Mouse (Mus musculus) MEL (cell line): ENCODE data around the gene Tmem44. TPM values are rescaled to one million over a fixed set of nuclear protein-coding genes. Genes with fewer than 3 reads are reported as not detected.

Source experiments
- DNase-seq: peaks from one replicate; pipeline ENCODE4 v3.0.0; 2011; ENCODE audit warnings: low read depth, low spot score
- H3K27ac ChIP-seq: 2 replicates; pipeline ENCODE4 v1.5.1; 2012; ENCODE audit warnings: low read depth, mild to moderate bottlenecking, control low read depth, low read length, moderate library complexity; ENCODE audit not compliant: control insufficient read depth
- H3K27me3 ChIP-seq, 2 experiments: fragments of 150-350 bp in 1 of 2; sonication (generic) in 1 of 2; 2 replicates each; pipeline ENCODE4 v1.6.1; 2012; ENCODE audit warnings: low read length in 2 of 2, mild to moderate bottlenecking in 2 of 2, improper control_type of control experiment in 1 of 2, moderate library complexity in 1 of 2; ENCODE audit not compliant: insufficient read depth in 2 of 2, control insufficient read depth in 1 of 2
- H3K36me3 ChIP-seq, 2 experiments: 2 replicates each; pipeline ENCODE4 v1.6.1; 2012 to 2014; ENCODE audit warnings: low read length in 2 of 2, improper control_type of control experiment in 1 of 2, inconsistent platforms in 1 of 2, mild to moderate bottlenecking in 1 of 2; ENCODE audit not compliant: insufficient read depth in 2 of 2, control insufficient read depth in 1 of 2
- H3K4me1 ChIP-seq, 2 experiments: fragments of 150-350 bp in 1 of 2; sonication (generic) in 1 of 2; 2 replicates each; pipeline ENCODE4 v1.6.1; 2012; ENCODE audit warnings: low read length in 2 of 2, improper control_type of control experiment in 1 of 2, mild to moderate bottlenecking in 1 of 2; ENCODE audit not compliant: insufficient read depth in 2 of 2, control insufficient read depth in 1 of 2
- H3K4me3 ChIP-seq, 2 experiments: fragments of 150-350 bp in 1 of 2; sonication (generic) in 1 of 2; 2 replicates each; pipeline ENCODE4 v1.5.1; 2012; ENCODE audit warnings: low read depth in 2 of 2, low read length in 2 of 2, mild to moderate bottlenecking in 2 of 2, moderate library complexity in 2 of 2, control low read depth in 1 of 2, improper control_type of control experiment in 1 of 2; ENCODE audit not compliant: control insufficient read depth in 1 of 2, insufficient read depth in 1 of 2
- H3K79me2 ChIP-seq: 2 replicates; pipeline ENCODE4 v1.6.1; 2012; ENCODE audit warnings: mild to moderate bottlenecking, low read length, moderate library complexity; ENCODE audit not compliant: control insufficient read depth, poor library complexity, insufficient read depth
- H3K9ac ChIP-seq: 2 replicates; pipeline ENCODE4 v1.6.1; 2012; ENCODE audit warnings: low read depth, mild to moderate bottlenecking, control low read depth, low read length, moderate library complexity; ENCODE audit not compliant: control insufficient read depth, poor library complexity, severe bottlenecking
- H3K9me3 ChIP-seq: fragments of 150-350 bp; sonication (generic); replicated peaks from 2 replicates; pipeline ENCODE4 v1.6.1; 2012; ENCODE audit warnings: mild to moderate bottlenecking, low read length, improper control_type of control experiment, moderate library complexity; ENCODE audit not compliant: insufficient read depth
- BHLHE40 ChIP-seq: IDR thresholded peaks from 2 replicates; pipeline ENCODE4 v1.6.1; 2012; ENCODE audit warnings: low read depth, mild to moderate bottlenecking, inconsistent platforms, low read length, improper control_type of control experiment, borderline replicate concordance
- CHD1 ChIP-seq: IDR thresholded peaks from 2 replicates; pipeline ENCODE4 v1.6.1; 2012; ENCODE audit warnings: low read depth, mild to moderate bottlenecking, inconsistent platforms, low read length, improper control_type of control experiment
- E2F4 ChIP-seq: IDR thresholded peaks from 2 replicates; pipeline ENCODE4 v1.6.1; 2011; ENCODE audit warnings: low read depth, low read length, improper control_type of control experiment, borderline replicate concordance
- ELF1 ChIP-seq: IDR thresholded peaks from 2 replicates; pipeline ENCODE4 v1.6.1; 2014; ENCODE audit warnings: low read depth, mild to moderate bottlenecking, inconsistent platforms, low read length, improper control_type of control experiment, moderate library complexity
- ETS1 ChIP-seq: IDR thresholded peaks from 2 replicates; pipeline ENCODE4 v1.6.1; 2012; ENCODE audit warnings: low read depth, mild to moderate bottlenecking, inconsistent platforms, low read length, improper control_type of control experiment, moderate library complexity
- HCFC1 ChIP-seq: IDR thresholded peaks from 2 replicates; pipeline ENCODE4 v1.6.1; 2012; ENCODE audit warnings: low read depth, mild to moderate bottlenecking, inconsistent platforms, low read length, improper control_type of control experiment, moderate library complexity
- JUND ChIP-seq: IDR thresholded peaks from 2 replicates; pipeline ENCODE4 v1.6.1; 2011; ENCODE audit warnings: low read depth, mild to moderate bottlenecking, improper control_type of control experiment, low read length
- MAFK ChIP-seq: IDR thresholded peaks from 2 replicates; pipeline ENCODE4 v1.6.1; 2011; ENCODE audit warnings: low read depth, mild to moderate bottlenecking, low read length, improper control_type of control experiment, borderline replicate concordance
- MAX ChIP-seq: IDR thresholded peaks from 2 replicates; pipeline ENCODE4 v1.6.1; 2011; ENCODE audit warnings: low read length, improper control_type of control experiment
- MAZ ChIP-seq: IDR thresholded peaks from 2 replicates; pipeline ENCODE4 v1.6.1; 2012; ENCODE audit warnings: low read depth, mild to moderate bottlenecking, inconsistent platforms, low read length, improper control_type of control experiment
- MEF2A ChIP-seq: IDR thresholded peaks from 2 replicates; pipeline ENCODE4 v1.6.1; 2014; ENCODE audit warnings: low read depth, mild to moderate bottlenecking, inconsistent platforms, low read length, improper control_type of control experiment; ENCODE audit not compliant: poor library complexity, insufficient replicate concordance, severe bottlenecking; ENCODE audit errors: extremely low read depth
- MXI1 ChIP-seq: IDR thresholded peaks from 2 replicates; pipeline ENCODE4 v1.6.1; 2011; ENCODE audit warnings: mild to moderate bottlenecking, low read depth, low read length, improper control_type of control experiment
- MYB ChIP-seq: IDR thresholded peaks from 2 replicates; pipeline ENCODE4 v1.6.1; 2011; ENCODE audit warnings: mild to moderate bottlenecking, low read depth, low read length, improper control_type of control experiment
- MYC ChIP-seq: IDR thresholded peaks from 2 replicates; pipeline ENCODE4 v1.6.1; 2011; ENCODE audit warnings: low read depth, mild to moderate bottlenecking, low read length, improper control_type of control experiment, moderate library complexity
- POLR2A ChIP-seq, 2 experiments: IDR thresholded peaks; 2 replicates each; pipeline ENCODE4 v1.6.1; 2011 to 2012; ENCODE audit warnings: low read length in 2 of 2, mild to moderate bottlenecking in 2 of 2, control low read depth in 1 of 2, improper control_type of control experiment in 1 of 2, low read depth in 1 of 2, moderate library complexity in 1 of 2; ENCODE audit not compliant: control insufficient read depth in 1 of 2, insufficient read depth in 1 of 2, poor library complexity in 1 of 2
- POLR2AphosphoS2 ChIP-seq: IDR thresholded peaks from 2 replicates; pipeline ENCODE4 v1.6.1; 2011; ENCODE audit warnings: low read length, improper control_type of control experiment
- POLR2AphosphoS5 ChIP-seq: IDR thresholded peaks from 2 replicates; pipeline ENCODE4 v1.6.1; 2012; ENCODE audit warnings: low read depth, borderline replicate concordance, mild to moderate bottlenecking, inconsistent platforms, low read length, moderate library complexity, mixed read lengths
- RAD21 ChIP-seq: IDR thresholded peaks from 2 replicates; pipeline ENCODE4 v1.6.1; 2011; ENCODE audit warnings: mild to moderate bottlenecking, low read depth, low read length, improper control_type of control experiment
- RCOR1 ChIP-seq: IDR thresholded peaks from 2 replicates; pipeline ENCODE4 v1.6.1; 2012; ENCODE audit warnings: low read depth, mild to moderate bottlenecking, inconsistent platforms, low read length, improper control_type of control experiment
- SMC3 ChIP-seq: IDR thresholded peaks from 2 replicates; pipeline ENCODE4 v1.6.1; 2011; ENCODE audit warnings: low read depth, low read length, improper control_type of control experiment
- TAL1 ChIP-seq: IDR thresholded peaks from 2 replicates; pipeline ENCODE4 v1.6.1; 2012; ENCODE audit warnings: mild to moderate bottlenecking, inconsistent platforms, low read length, moderate library complexity, mixed read lengths
- TBP ChIP-seq: IDR thresholded peaks from 2 replicates; pipeline ENCODE4 v1.8.0; 2011; ENCODE audit warnings: low read depth, low read length, improper control_type of control experiment
- TCF12 ChIP-seq: IDR thresholded peaks from 2 replicates; pipeline ENCODE4 v1.6.1; 2014; ENCODE audit warnings: low read depth, mild to moderate bottlenecking, inconsistent platforms, low read length, improper control_type of control experiment, moderate library complexity
- ZMIZ1 ChIP-seq: IDR thresholded peaks from 2 replicates; pipeline ENCODE4 v1.6.1; 2012; ENCODE audit warnings: low read depth, mild to moderate bottlenecking, inconsistent platforms, low read length, improper control_type of control experiment, moderate library complexity
- polyA plus RNA-seq, 2 experiments: library from polyadenylated mRNA; stranded (reverse) in 1 of 2; unstranded in 1 of 2; fragments of >175 nt in 1 of 2; fragments of >200 nt in 1 of 2; gene quantifications; 2 replicates each; pipeline versions ENCODE4 v1.2.1 to v1.2.4; 2012; ENCODE audit warnings: low replicate concordance in 2 of 2, low read depth in 1 of 2; ENCODE audit not compliant: insufficient read length in 2 of 2, insufficient read depth in 1 of 2, missing spikeins in 1 of 2
- total RNA-seq: library from RNA; depleted of rRNA; stranded (reverse); fragments of 300-350 nt; gene quantifications from 2 replicates; pipeline ENCODE4 v1.2.3, GENCODE M21; 2012

The Tmem44 gene
- total and polyA plus RNA-seq, 3 experiments = 0.50 to 1.4 TPM; not detected in 1

DNA sequence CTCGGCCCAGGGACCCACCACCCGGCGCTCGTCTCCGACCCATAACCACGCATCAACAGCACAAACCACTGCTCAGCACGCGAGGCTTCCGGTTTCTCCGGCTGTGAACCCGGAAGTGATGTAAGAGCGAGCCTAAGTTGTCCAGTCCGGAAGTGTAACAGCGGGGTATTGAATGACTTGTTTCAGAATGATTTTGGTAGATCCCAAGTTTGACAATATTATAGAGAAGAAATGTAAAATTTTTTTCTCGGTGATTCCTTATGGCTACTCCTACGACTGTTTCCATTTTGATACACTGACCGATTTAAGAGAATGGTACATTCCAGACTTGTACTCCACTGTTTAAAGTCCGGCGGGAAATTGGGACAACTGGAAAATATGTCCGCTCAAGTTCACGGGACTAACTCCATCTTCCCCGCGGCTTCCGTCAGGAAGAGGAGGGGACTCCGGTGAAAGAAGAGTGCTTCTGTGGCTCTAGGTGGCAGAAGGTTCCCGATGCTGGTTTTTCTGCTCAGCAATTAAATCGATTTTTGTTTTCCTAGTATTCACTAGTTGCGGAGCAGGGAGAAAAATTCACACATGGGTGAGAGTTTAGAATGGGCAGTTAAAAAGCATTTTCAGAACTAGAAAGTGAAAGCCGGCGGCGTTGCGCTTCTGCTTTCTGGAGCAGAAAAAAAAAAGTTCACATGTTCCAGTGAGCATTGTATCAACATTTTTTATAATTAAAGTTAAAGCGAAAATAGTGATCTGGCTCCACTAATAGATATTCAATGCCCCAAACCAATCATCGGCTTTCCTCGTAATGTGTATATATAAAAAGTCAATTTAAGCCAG is 37.1 kb upstream of the Tmem44 start, which contains the start of gene Lsg1 (continued):
- TF ChIP-seq TBP (peak; percentile 94), TCF12 (peak; percentile 76), MYC (peak; percentile 83; the same call in 1 of the 2 replicates), RAD21 (no peak; the same call in none of the 2 replicates), POLR2AphosphoS5 (no peak), E2F4 (no peak), ELF1 (peak; percentile 98), CHD1 (peak; percentile 100), MEF2A (no peak), MYB (no peak), JUND (0 out of 2 replicates have a peak, but pooled peaks have one; percentile 35), POLR2A (IDR thresholded peaks at IDR 0.05; ENCODE audit: control insufficient read depth in 1 of 2, insufficient read depth in 1 of 2, low read depth in 1 of 2, low read length in 2 of 2, poor library complexity in 1 of 2) (peak; percentile 11 to 97; a peak in 2 of 4 replicates), MXI1 (peak; percentile 88), MAFK (no peak), RCOR1 (0 out of 2 replicates have a peak, but pooled peaks have one; percentile 38), ETS1 (peak; percentile 70), BHLHE40 (peak; percentile 72), TAL1 (no peak), SMC3 (no peak; the same call in 1 of the 2 replicates), MAZ (no peak), HCFC1 (peak; percentile 94), POLR2AphosphoS2 (peak; percentile 97), ZMIZ1 (peak; percentile 84; the same call in 1 of the 2 replicates)

DNA sequence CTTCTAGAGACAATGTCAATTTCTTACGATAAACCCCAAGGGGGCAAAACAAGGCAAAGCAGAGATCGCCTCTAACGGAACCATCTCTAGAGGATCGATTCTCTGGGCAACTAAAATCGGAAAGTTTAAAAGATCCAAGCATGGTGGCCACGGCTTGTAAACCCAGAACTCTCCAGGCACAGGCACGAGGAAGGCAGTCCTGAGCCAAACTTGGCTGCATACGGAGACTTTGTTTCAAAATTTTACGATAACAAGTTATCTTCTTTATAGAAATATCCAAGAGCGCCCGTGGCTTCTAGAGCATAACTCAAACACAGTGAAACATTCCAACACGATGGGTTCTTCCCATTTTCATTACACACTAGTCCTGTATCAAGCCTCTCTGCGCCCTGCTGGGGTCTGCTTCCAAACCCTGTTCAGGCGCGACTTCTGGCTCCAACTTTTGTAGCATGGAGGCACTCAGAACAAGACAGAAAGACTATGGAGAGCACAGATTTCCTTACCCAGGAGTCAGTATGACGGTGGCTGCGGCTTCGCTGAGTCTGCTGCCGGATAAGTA is 36.4 kb upstream of the Tmem44 start:
- DNase-seq = no peak
- no peaks in the 10 kb centered on the region for H3K9me3 ChIP-seq
- H3K4me3 ChIP-seq = peak overlapping the region; percentile 76 to 82
- H3K9ac ChIP-seq = peak overlapping the region; percentile 80
- TF ChIP-seq ZMIZ1 (no peak), MXI1 (peak; percentile 19; the same call in 1 of the 2 replicates), POLR2A (IDR thresholded peaks at IDR 0.05; ENCODE audit: control insufficient read depth in 1 of 2, insufficient read depth in 1 of 2, low read depth in 1 of 2, low read length in 2 of 2, poor library complexity in 1 of 2) (peak in 1 of 2 experiments; percentile 46; a peak in 1 of 4 replicates), MAX (no peak)
- peaks cover 28% of the 10 kb centered on the region for H3K79me2 ChIP-seq
- peaks cover 10 to 13% of the 10 kb centered on the region in 2 experiments for H3K36me3 ChIP-seq
- H3K27me3 ChIP-seq = no peaks in the 10 kb centered on the region
- H3K27ac ChIP-seq = peak overlapping the region; percentile 76
- peaks cover 2 to 7% of the 10 kb centered on the region in 2 experiments for H3K4me1 ChIP-seq
